Mouse (Mus musculus) forebrain, embryonic 15.5 days (tissue): ENCODE data around the gene Cobll1. TPM values are rescaled to one million over a fixed set of nuclear protein-coding genes. Genes with fewer than 3 reads are reported as not detected.
A peak's percentile ranks its signal among the peaks of the same experiment; 100 is the strongest.

Experiments used
- ATAC-seq: fragments of 200-750 bp; cut with Nextera tagmentation; replicated peaks from 2 replicates; pipeline ENCODE4 v1.8.0; 2017; ENCODE audit warnings: mild to moderate bottlenecking, moderate TSS enrichment, moderate library complexity
- H3K27ac ChIP-seq: fragments of 300-500 bp; sonication (generic); replicated peaks from 2 replicates; pipeline ENCODE4 v1.5.1; 2015; ENCODE audit warnings: mild to moderate bottlenecking, inconsistent platforms
- H3K27me3 ChIP-seq: fragments of 300-500 bp; sonication (generic); 2 replicates; pipeline ENCODE4 v1.6.1; 2015; ENCODE audit warnings: inconsistent platforms
- H3K36me3 ChIP-seq: fragments of 300-500 bp; sonication (generic); 2 replicates; pipeline ENCODE4 v1.6.1; 2015; ENCODE audit warnings: mild to moderate bottlenecking, inconsistent platforms
- H3K4me1 ChIP-seq: fragments of 300-500 bp; sonication (generic); 2 replicates; pipeline ENCODE4 v1.6.1; 2015; ENCODE audit warnings: inconsistent platforms
- H3K4me2 ChIP-seq: fragments of 300-500 bp; sonication (generic); replicated peaks from 2 replicates; pipeline ENCODE4 v1.6.1; 2015; ENCODE audit warnings: mild to moderate bottlenecking, inconsistent platforms
- H3K4me3 ChIP-seq: fragments of 300-500 bp; sonication (generic); 2 replicates; pipeline ENCODE4 v1.5.1; 2015; ENCODE audit warnings: mild to moderate bottlenecking, inconsistent platforms
- H3K9ac ChIP-seq: fragments of 300-500 bp; sonication (generic); replicated peaks from 2 replicates; pipeline ENCODE4 v1.6.1; 2015; ENCODE audit warnings: mild to moderate bottlenecking, inconsistent platforms
- H3K9me3 ChIP-seq: fragments of 300-500 bp; sonication (generic); 2 replicates; pipeline ENCODE4 v1.6.1; 2016; ENCODE audit warnings: inconsistent platforms
- WGBS: fragments of 180-500 bp; shearing (Covaris S2); methylation state at CpG from one replicate; pipeline ENCODE4 v1.1.7; 2015; ENCODE audit warnings: mixed read lengths; 5-methylcytosine and 5-hydroxymethylcytosine counted together
- polyA plus RNA-seq: library from polyadenylated mRNA; unstranded; fragments of >200 nt; fragmentation: Nextera tagmentation; extraction: Ambion mirVana; gene quantifications from 2 replicates; pipeline ENCODE4 v1.2.1, GENCODE M21; 2015

Gene Cobll1
- polyA plus RNA-seq, 1 experiment from 2014 or later, result 2.5 TPM

DNA sequence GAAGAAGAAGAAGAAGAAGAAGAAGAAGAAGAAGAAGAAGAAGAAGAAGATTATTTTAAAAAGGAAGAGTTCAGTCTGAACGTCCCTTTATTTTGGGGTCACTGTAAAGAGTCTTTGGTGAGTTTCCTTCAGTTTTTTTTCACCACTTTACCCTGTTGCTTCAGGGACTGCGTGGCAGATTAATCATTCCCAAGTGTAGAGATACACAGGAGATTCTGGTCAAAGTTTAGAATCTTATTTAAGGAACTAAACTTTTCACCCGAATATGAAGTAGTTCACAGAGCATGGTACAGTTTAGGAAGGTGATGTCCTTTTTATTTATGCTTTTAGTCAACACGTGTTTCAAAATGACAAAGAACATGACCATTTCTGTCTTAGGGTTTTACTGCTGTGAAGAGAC is 21.2 kb upstream of the Cobll1 start:
- H3K9ac ChIP-seq, result no peak overlapping the region
- no peak overlapping the region for H3K27ac ChIP-seq
- no peaks in the 10 kb centered on the region for H3K4me1 ChIP-seq
- WGBS, result 88% methylated on average over 4 of the region's 4 CpGs
- no peak overlapping the region for H3K4me2 ChIP-seq
- no peaks in the 10 kb centered on the region for H3K36me3 ChIP-seq
- H3K9me3 ChIP-seq, result no peaks in the 10 kb centered on the region
- no peak for ATAC-seq
- no peaks in the 10 kb centered on the region for H3K27me3 ChIP-seq
- no peak overlapping the region for H3K4me3 ChIP-seq

DNA sequence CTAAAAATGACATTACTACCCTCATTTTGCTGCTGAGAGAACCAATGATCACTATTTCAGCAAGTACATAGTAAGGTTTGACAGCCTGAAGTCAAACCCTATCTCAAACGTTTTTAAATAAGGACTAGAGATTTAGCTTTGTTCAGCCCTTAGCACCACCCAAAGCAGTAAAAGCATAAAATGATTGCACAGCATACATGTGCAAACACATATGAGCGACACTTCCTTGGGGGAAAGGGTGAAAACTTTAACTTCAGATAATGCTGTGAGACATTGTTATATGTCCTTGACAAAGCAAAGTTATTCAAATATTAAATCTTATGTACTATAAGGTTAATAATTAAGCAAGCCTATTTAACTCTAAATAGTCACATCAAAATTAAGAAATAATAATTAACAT is 18.2 kb upstream of the Cobll1 start:
- ATAC-seq, result no peak
- Histone ChIP-seq H3K9me3 (no peaks in the 10 kb centered on the region), H3K9ac (no peak overlapping the region), H3K4me1 (no peaks in the 10 kb centered on the region), H3K4me2 (no peak overlapping the region), H3K27me3 (no peaks in the 10 kb centered on the region), H3K4me3 (no peak overlapping the region), H3K36me3 (no peaks in the 10 kb centered on the region), H3K27ac (no peak overlapping the region)
- WGBS, result 74% methylated on average over 2 of the region's 2 CpGs

DNA sequence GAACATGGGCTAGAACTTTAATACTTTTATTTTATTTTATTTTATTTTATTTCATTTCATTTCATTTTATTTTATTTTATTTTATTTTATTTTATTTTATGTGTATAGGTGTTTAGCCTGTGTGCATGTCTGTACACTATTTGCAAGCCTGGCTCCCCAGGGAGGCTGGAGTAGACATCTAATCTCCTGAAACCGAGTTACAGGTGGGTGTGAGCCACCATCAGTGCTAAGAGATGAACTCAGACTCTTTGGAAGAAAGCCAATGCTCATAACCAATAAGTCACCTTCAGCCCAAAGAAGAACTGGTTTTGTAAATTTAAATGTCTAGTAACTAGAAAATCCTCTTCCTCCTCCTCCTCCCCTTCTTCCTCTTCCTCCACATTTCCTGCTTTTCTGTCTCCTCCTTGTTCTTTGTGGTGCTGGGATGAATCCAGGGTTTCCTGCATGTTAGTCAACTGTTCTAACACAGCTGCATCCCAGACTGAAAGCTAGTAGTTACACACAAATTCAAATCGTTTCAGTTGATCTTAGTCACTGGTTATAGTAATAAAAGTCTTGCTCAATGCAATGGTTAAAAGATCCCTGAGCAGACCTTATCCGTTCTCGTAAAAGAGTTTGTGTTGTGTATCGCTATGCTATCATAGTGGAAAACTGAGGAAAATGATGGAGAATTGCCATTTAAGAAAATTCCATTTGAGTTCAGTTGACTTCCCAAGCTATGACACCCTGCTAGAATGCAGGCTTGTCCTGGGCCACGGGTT is 17.5 kb upstream of the Cobll1 start:
- Histone ChIP-seq H3K36me3 (no peaks in the 10 kb centered on the region), H3K4me1 (no peaks in the 10 kb centered on the region), H3K27ac (no peak overlapping the region), H3K9me3 (no peaks in the 10 kb centered on the region), H3K4me3 (no peak overlapping the region), H3K9ac (no peak overlapping the region), H3K27me3 (no peaks in the 10 kb centered on the region), H3K4me2 (no peak overlapping the region)
- ATAC-seq, result no peak
- WGBS, result 82% methylated on average over 6 of the region's 6 CpGs

DNA sequence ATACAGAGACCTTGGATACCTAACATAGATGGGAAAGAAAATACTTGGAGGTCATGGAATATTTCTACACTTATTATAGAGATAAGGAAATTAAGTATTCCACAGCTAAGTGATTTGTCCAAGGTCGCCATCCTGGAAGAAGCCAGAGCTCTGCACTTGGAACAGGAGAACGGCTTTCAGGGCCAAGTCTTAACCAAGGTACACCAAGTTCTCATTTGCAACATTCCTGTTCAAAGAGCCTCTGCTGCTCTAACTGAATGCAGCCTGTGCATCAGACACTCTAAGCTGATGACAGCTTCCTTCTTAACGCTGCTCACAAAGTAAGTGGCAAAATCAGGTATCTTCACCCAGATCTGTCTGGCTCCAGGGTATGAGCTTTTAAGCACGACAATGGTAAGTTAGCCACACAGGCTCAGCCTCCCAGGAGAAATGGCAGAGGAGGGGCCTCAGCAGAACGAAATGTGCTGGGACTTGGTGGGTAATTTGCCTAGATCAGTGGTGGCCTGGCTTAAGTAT is 11.4 kb upstream of the Cobll1 start:
- no peaks in the 10 kb centered on the region for H3K9me3 ChIP-seq
- no peaks in the 10 kb centered on the region for H3K36me3 ChIP-seq
- no peaks in the 10 kb centered on the region for H3K4me1 ChIP-seq
- no peak overlapping the region for H3K4me2 ChIP-seq
- H3K4me3 ChIP-seq, result no peak overlapping the region
- H3K27me3 ChIP-seq, result no peaks in the 10 kb centered on the region
- H3K9ac ChIP-seq, result no peak overlapping the region
- no peak for ATAC-seq
- 45% methylated on average over 5 of the region's 5 CpGs for WGBS
- H3K27ac ChIP-seq, result no peak overlapping the region

DNA sequence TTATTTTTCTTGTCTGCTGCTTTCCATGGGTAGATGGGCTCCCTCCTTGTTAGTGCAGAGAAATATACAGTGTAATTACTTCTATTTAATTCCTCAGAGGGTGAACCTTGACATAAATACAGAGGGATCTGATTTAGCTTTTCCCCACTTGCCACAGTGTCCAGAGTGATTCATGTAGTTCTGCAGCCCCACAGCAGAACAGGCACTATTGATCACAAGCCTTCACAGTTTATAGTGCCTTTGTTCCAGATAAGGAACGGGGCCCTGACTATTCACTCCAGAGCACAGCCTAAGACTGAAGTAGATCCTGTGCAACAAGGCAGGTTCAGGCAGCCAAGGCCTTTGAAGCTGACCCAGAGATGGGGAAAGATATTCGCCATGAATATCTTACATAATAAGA is 10.4 kb upstream of the Cobll1 start:
- Histone ChIP-seq H3K9me3 (no peaks in the 10 kb centered on the region), H3K27me3 (no peaks in the 10 kb centered on the region), H3K36me3 (no peaks in the 10 kb centered on the region), H3K4me3 (no peak overlapping the region), H3K4me1 (no peaks in the 10 kb centered on the region), H3K27ac (no peak overlapping the region), H3K9ac (no peak overlapping the region), H3K4me2 (no peak overlapping the region)
- 41% methylated on average over 2 of the region's 2 CpGs for WGBS
- no peak for ATAC-seq

DNA sequence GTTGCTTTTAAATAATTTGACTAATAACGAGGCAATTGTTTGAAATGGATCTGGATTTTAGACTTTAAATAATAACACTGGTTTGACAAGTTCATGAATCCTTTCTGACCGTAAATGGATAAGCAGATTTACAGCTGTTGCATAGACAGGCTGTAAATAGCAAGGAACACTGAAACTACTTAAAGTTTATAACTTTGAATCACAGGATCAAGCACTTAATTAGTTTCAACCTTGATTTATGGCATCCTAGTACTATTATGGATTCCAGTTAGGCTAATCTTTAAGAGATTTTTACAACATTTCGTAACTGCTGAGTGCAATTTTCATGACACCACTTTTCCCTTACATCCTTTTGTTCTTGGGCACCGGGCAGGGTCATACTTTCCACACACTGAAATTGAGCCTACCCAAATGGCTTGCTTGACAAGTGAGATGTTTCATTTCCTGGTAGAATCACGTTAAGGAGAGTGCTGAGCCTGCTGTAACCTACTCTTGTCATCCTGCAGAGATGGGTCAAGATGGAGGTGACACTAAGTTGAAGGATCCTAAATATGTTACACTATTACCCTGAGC is 1.1 kb upstream of the Cobll1 start:
- Histone ChIP-seq H3K9ac (no peak overlapping the region), H3K4me3 (no peak overlapping the region), H3K9me3 (no peaks in the 10 kb centered on the region), H3K27ac (no peak overlapping the region), H3K27me3 (no peaks in the 10 kb centered on the region), H3K4me1 (peaks cover 14% of the 10 kb centered on the region), H3K36me3 (no peaks in the 10 kb centered on the region), H3K4me2 (no peak overlapping the region)
- no peak for ATAC-seq
- WGBS, result 85% methylated on average over 5 of the region's 5 CpGs

DNA sequence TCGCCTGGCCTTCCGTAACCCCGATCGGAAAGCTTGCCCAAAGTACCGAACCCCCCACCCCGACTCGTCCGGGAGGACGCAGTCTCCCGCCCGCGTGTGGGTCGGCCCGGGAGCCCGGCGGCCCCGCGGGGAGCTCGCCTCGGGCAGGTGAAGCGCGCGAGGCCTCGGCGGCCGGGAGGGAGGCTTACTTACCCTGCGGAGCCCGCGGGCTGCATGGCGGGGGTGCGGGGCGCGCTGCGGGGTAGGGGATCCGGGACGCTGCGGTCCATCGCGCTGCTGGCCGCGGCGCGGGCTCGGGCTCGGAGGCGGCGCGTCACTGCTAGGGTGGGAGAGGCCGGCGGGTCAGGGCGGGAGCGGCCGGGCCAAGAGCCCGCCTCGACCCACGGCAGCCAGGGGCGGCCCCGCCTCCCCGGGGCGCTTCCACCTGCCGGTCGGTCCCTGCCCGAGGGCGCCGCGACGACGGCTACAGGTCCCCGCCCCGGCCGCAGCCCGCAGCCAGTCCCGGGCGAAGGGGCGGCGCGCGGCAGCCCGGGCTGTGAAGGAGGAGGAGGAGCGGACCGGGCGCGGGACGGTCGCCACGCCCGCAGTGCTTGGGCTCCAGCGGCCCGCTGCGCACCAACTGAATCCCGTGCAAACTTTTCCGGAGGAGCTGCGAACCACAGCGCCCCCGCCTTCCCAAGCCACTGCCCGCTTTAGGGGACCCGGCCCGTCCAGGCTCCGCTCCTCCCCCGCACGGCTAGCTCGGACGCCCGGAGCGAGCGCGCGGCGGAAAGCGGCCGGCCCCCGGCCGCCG is 836 bp downstream of the Cobll1 start:
- Histone ChIP-seq H3K9me3 (no peaks in the 10 kb centered on the region), H3K36me3 (no peaks in the 10 kb centered on the region), H3K4me3 (peak overlapping the region; percentile 69), H3K4me2 (peak overlapping the region; percentile 97), H3K27me3 (no peaks in the 10 kb centered on the region), H3K27ac (peak overlapping the region; percentile 53), H3K9ac (peak overlapping the region; percentile 48), H3K4me1 (peaks cover 14% of the 10 kb centered on the region)
- under 1% methylated on average over 100 of the region's 114 CpGs for WGBS
- ATAC-seq, result peak; percentile 89

DNA sequence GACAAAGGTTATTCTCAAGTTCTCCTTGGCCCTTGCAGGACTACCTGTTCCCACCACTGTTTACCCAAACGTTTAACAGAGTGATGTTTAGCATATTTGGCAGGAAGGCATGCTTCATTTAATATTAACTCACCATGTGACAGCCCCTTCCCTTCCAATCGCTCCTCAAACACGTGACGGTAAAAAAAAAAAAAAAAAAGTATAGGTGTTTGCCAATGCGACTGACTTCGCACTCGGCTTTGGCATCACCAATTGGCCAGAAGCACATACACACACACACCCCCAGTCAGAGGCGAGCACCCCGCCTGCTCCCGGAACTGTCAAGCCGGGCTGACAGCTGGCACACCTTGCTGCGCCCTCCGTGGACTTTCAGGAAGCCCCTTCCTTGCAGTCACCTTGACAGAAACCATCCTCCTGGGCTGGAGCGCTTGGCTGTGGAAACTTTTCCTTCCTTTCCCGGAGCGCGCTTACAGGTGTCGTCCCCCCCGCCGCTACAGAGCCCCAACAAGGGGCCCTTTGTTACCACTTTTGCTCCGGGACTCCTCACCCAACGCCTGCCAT is 1.5 kb downstream of the Cobll1 start:
- Histone ChIP-seq H3K4me2 (peak overlapping the region; percentile 97), H3K9ac (peak overlapping the region; percentile 48), H3K4me3 (peak overlapping the region; percentile 69), H3K27ac (peak overlapping the region; percentile 53; the same call in 1 of the 2 replicates), H3K27me3 (no peaks in the 10 kb centered on the region), H3K4me1 (peaks cover 14% of the 10 kb centered on the region), H3K36me3 (no peaks in the 10 kb centered on the region), H3K9me3 (no peaks in the 10 kb centered on the region)
- WGBS, result under 1% methylated on average over 22 of the region's 22 CpGs
- ATAC-seq, result peak; percentile 9; the same call in 1 of the 2 replicates

DNA sequence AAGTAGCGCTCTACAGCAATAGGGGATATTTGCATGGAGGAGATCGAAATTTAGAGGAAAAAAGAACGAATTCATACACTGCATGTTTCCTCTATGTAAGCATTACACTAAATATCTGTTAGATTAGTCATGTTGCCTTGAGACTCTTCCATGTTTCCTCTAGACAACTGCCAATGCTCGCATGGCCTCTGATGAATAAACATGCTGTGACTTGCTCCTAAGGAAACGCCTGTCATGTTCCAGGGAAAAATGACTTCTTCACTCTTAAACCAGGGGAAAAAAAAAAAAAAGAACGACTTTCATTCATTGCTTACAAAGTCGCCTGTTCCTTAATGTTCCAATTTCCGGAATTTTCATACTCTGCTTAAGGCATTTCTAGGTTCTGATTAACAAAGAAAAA is 2.1 kb downstream of the Cobll1 start:
- no peaks in the 10 kb centered on the region for H3K36me3 ChIP-seq
- no peak overlapping the region for H3K27ac ChIP-seq
- peaks cover 14% of the 10 kb centered on the region for H3K4me1 ChIP-seq
- H3K9me3 ChIP-seq, result no peaks in the 10 kb centered on the region
- peak overlapping the region; percentile 69; the same call in 1 of the 2 replicates for H3K4me3 ChIP-seq
- H3K27me3 ChIP-seq, result no peaks in the 10 kb centered on the region
- no peak for ATAC-seq
- WGBS, result 58% methylated on average over 8 of the region's 8 CpGs
- H3K4me2 ChIP-seq, result peak overlapping the region; percentile 97
- H3K9ac ChIP-seq, result no peak overlapping the region

DNA sequence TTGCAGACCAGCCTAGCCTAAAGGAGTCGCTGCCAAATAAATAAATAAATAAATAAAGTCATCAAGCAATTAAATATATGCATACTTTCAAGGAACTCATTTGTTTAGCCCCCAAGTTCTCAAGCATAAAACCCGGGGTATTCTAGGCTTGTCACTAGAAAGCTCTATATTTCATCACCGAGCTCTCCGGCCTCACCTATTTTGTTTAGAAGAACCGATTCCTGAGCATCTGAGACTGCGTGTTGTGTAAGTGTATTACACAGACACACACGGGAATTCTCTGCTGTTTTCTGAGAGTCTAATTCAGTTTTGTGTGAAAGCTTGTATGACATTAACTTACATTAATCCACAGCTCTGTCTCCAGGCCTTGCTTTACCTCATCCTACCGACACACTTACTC is 2.6 kb downstream of the Cobll1 start:
- H3K4me2 ChIP-seq, result no peak overlapping the region

DNA sequence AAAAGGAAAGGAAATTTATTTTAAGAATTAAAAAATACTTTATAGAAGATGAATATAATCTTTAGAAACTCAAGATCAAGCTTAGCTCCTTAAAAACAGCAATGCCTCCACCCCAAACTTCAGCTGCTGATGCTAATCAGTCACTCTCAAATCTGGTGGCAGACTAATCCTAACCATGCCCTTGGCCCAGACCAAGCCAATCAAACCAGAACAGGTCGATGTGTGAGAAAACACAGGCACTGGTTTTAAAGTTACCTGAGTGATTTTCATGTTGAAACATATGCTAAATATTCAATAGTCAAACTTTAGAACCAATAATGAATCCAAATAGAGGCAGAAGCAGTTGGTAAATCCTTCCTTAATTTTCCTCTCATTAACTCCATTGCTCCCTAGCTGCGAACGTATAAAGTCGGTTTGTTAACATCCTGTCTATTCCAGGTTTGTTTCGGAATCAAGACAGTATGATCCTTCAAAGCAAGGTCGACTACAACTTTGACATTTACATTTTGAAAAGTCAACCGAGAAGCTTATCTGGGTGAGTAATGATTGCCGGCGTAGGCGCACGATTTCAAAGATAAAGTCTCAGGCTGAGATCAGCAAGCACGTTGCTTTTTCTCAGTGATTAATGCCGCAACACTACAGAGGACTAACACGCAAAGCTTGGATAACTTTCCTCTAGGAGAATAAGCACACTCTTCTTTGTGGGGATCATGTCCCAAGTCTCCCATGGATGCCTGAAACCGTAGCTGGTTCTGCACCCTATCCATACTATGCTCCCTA is 6.3 kb downstream of the Cobll1 start:
- Histone ChIP-seq H3K4me2 (no peak overlapping the region), H3K4me3 (no peak overlapping the region), H3K9me3 (no peaks in the 10 kb centered on the region), H3K27me3 (no peaks in the 10 kb centered on the region), H3K27ac (no peak overlapping the region), H3K9ac (no peak overlapping the region), H3K4me1 (peaks cover 7% of the 10 kb centered on the region), H3K36me3 (no peaks in the 10 kb centered on the region)
- ATAC-seq, result no peak
- 92% methylated on average over 15 of the region's 15 CpGs for WGBS

More for the DNA sequence above, 2.6 kb downstream of the Cobll1 start:
- Histone ChIP-seq H3K27me3 (no peaks in the 10 kb centered on the region), H3K9me3 (no peaks in the 10 kb centered on the region), H3K9ac (no peak overlapping the region), H3K27ac (no peak overlapping the region), H3K4me1 (peaks cover 14% of the 10 kb centered on the region), H3K4me3 (no peak overlapping the region), H3K36me3 (no peaks in the 10 kb centered on the region)
- WGBS, result 71% methylated on average over 8 of the region's 8 CpGs
- ATAC-seq, result no peak
